In genomic region chr10:123678284-123678864, GRCm38 (mm10) we compare ENCODE assay signal across 22 mouse cellular contexts.
DNase-seq lines count a peak whose midpoint lies in the region; ATAC-seq and TF ChIP-seq lines count a peak whose summit lies in the region.
"Had no signal": no experiment of that assay in that cellular context is flagged by ENCODE, and none has a peak within 500 bp of the region (broad histone marks: within the 10 kb centered on the region; RNA-seq: fewer than 3 reads in every experiment).

No protein-coding gene starts in this region.

- H3K27me3 ChIP-seq in forebrain, embryonic 10.5 days (ENCODE audit: poor library complexity, severe bottlenecking): no peaks in the 10 kb centered on the region; the same call in 1 of the 2 replicates
- no peaks in the 10 kb centered on the region for H3K27me3 ChIP-seq in forebrain, postnatal 0 days (ENCODE audit: insufficient read depth, low read length)
- no peaks in the 10 kb centered on the region for H3K27me3 ChIP-seq in midbrain, embryonic 13.5 days
- H3K27me3 ChIP-seq in midbrain, embryonic 10.5 days (ENCODE audit: low read depth, poor library complexity, severe bottlenecking): no peaks in the 10 kb centered on the region
- no peaks in the 10 kb centered on the region for H3K27me3 ChIP-seq in forebrain, embryonic 13.5 days
- H3K27me3 ChIP-seq: heart, embryonic 15.5 days; liver, embryonic 12.5 days; megakaryocyte, embryonic 14.5 days had no signal

- DNase-seq in forebrain, embryonic 10.5 days (ENCODE audit: extremely low spot score, low spot score): peak; percentile 39
- DNase-seq in forebrain, postnatal 0 days: no peak
- no peak for DNase-seq in midbrain, embryonic 10.5 days (ENCODE audit: low spot score)
- DNase-seq in gastrocnemius, postnatal 36 days: no peak
- DNase-seq in thymus, postnatal 25 days: no peak
- DNase-seq in gastrocnemius, postnatal 14 days: no peak
- DNase-seq: adrenal gland, postnatal 36 days; cerebellum, adult 18-20 months; cerebellum, postnatal 25 days; gastrocnemius, postnatal 10 days; kidney, adult 8-10 months; kidney, postnatal 14 days; lung, adult 2 months; right cerebral cortex, adult 18-20 months had no signal

- intact Hi-C loops in gastrocnemius, postnatal 36 days (cut with DNase I): no loop called here
- intact Hi-C loops in gastrocnemius, postnatal 14 days (cut with DNase I; ENCODE audit: low total_unique reads): no loop called here

- 2% methylated on average over 7 of the region's 7 CpGs for WGBS in forebrain, embryonic 10.5 days
- WGBS in forebrain, postnatal 0 days: 7% methylated on average over 7 of the region's 7 CpGs
- 2% methylated on average over 7 of the region's 7 CpGs for WGBS in midbrain, embryonic 13.5 days
- 4% methylated on average over 7 of the region's 7 CpGs for WGBS in midbrain, embryonic 10.5 days
- WGBS in forebrain, embryonic 13.5 days: 1% methylated on average over 7 of the region's 7 CpGs

- H3K9me3 ChIP-seq in forebrain, embryonic 10.5 days: no peaks in the 10 kb centered on the region
- H3K9me3 ChIP-seq in forebrain, postnatal 0 days (ENCODE audit: low read length): no peaks in the 10 kb centered on the region
- H3K9me3 ChIP-seq in midbrain, embryonic 13.5 days: no peaks in the 10 kb centered on the region
- no peaks in the 10 kb centered on the region for H3K9me3 ChIP-seq in midbrain, embryonic 10.5 days (replicated peaks)
- no peaks in the 10 kb centered on the region for H3K9me3 ChIP-seq in forebrain, embryonic 13.5 days (replicated peaks)
- H3K9me3 ChIP-seq: heart, embryonic 15.5 days had no signal

- H3K4me2 ChIP-seq in forebrain, postnatal 0 days (ENCODE audit: low read depth): no peak overlapping the region
- H3K4me2 ChIP-seq in midbrain, embryonic 13.5 days (replicated peaks): no peak overlapping the region
- H3K4me2 ChIP-seq in forebrain, embryonic 13.5 days: no peak overlapping the region
- H3K4me2 ChIP-seq: heart, embryonic 15.5 days; liver, embryonic 12.5 days had no signal

- H3K9ac ChIP-seq in forebrain, postnatal 0 days: no peak overlapping the region
- no peak overlapping the region for H3K9ac ChIP-seq in midbrain, embryonic 13.5 days (replicated peaks)
- no peak overlapping the region for H3K9ac ChIP-seq in forebrain, embryonic 13.5 days
- H3K9ac ChIP-seq: heart, embryonic 15.5 days; liver, embryonic 12.5 days had no signal

- ATAC-seq in forebrain, postnatal 0 days: no peak
- peak; percentile 48 for ATAC-seq in midbrain, embryonic 13.5 days
- peak; percentile 61; the same call in 1 of the 2 replicates for ATAC-seq in forebrain, embryonic 13.5 days
- ATAC-seq: inflammation-experienced regulatory T-cells, adult 6 months; liver, embryonic 12.5 days had no signal

- peak overlapping the region; percentile 41 for H3K27ac ChIP-seq in forebrain, embryonic 10.5 days
- H3K27ac ChIP-seq in forebrain, postnatal 0 days (ENCODE audit: low read depth, low read length): no peak overlapping the region
- H3K27ac ChIP-seq in midbrain, embryonic 13.5 days: no peak overlapping the region
- no peak overlapping the region for H3K27ac ChIP-seq in midbrain, embryonic 10.5 days (replicated peaks)
- H3K27ac ChIP-seq in forebrain, embryonic 13.5 days: no peak overlapping the region
- H3K27ac ChIP-seq: heart, embryonic 15.5 days; left cerebral cortex, adult 2 months; liver, embryonic 12.5 days had no signal

- no peaks in the 10 kb centered on the region for H3K36me3 ChIP-seq in forebrain, embryonic 10.5 days (replicated peaks)
- H3K36me3 ChIP-seq in forebrain, postnatal 0 days (ENCODE audit: insufficient read depth): no peaks in the 10 kb centered on the region
- no peaks in the 10 kb centered on the region for H3K36me3 ChIP-seq in midbrain, embryonic 13.5 days
- H3K36me3 ChIP-seq in midbrain, embryonic 10.5 days: no peaks in the 10 kb centered on the region
- H3K36me3 ChIP-seq in forebrain, embryonic 13.5 days (ENCODE audit: poor library complexity, severe bottlenecking): no peaks in the 10 kb centered on the region
- H3K36me3 ChIP-seq: G1E; heart, embryonic 15.5 days; liver, embryonic 12.5 days had no signal

- H3K4me1 ChIP-seq in forebrain, embryonic 10.5 days: peaks cover 24% of the 10 kb centered on the region
- no peaks in the 10 kb centered on the region for H3K4me1 ChIP-seq in forebrain, postnatal 0 days (ENCODE audit: insufficient read depth)
- peaks cover 7% of the 10 kb centered on the region for H3K4me1 ChIP-seq in midbrain, embryonic 13.5 days (replicated peaks)
- peaks cover 7% of the 10 kb centered on the region for H3K4me1 ChIP-seq in midbrain, embryonic 10.5 days
- H3K4me1 ChIP-seq in forebrain, embryonic 13.5 days: peaks cover 13% of the 10 kb centered on the region
- H3K4me1 ChIP-seq: heart, embryonic 15.5 days; liver, embryonic 12.5 days; megakaryocyte, embryonic 14.5 days had no signal

- TF ChIP-seq CTCF in forebrain, postnatal 0 days (IDR thresholded peaks at IDR 0.05; ENCODE audit: low read depth): no peak

- peak overlapping the region; percentile 2; the same call in 1 of the 2 replicates for H3K4me3 ChIP-seq in forebrain, embryonic 10.5 days
- H3K4me3 ChIP-seq in forebrain, postnatal 0 days (ENCODE audit: low read depth, low read length): no peak overlapping the region
- no peak overlapping the region for H3K4me3 ChIP-seq in midbrain, embryonic 13.5 days (replicated peaks)
- H3K4me3 ChIP-seq in midbrain, embryonic 10.5 days: no peak overlapping the region
- H3K4me3 ChIP-seq in forebrain, embryonic 13.5 days: no peak overlapping the region
- H3K4me3 ChIP-seq: heart, embryonic 15.5 days; left cerebral cortex, adult 2 months; liver, embryonic 12.5 days; megakaryocyte, embryonic 14.5 days had no signal
